Mouse (Mus musculus): ENCODE results near the gene Klhdc3.

- TF ChIP-seq POLR2A (IDR thresholded peaks at IDR 0.05; ENCODE audit: borderline replicate concordance, low read depth, low read length), result no peak; the same call in 1 of the 2 replicates
- TF ChIP-seq CTCF (IDR thresholded peaks at IDR 0.05; ENCODE audit: low read depth, low read length), result no peak
Observed at GRCm38 (mm10) chr17:46639929-46640328, 40.8 kb downstream of the Klhdc3 start.
